Mouse (Mus musculus): ENCODE results near the gene Krt25. TPM values are rescaled to one million over a fixed set of nuclear protein-coding genes. Genes with fewer than 3 reads are reported as not detected.

Gene Krt25
- polyA plus RNA-seq, 1 experiment from 2014 or later: not detected

Other genes with a start within 250 kb of the Krt25 start
- gene Tns4, start 233.6 kb downstream of the Krt25 start, polyA plus RNA-seq (2015; fragmentation: Nextera tagmentation; extraction: Ambion mirVana): not detected in 2 replicates
- 0.16 TPM in 1 of 2 replicates, not detected in the other for gene Ccr7, start 167.9 kb downstream of the Krt25 start, polyA plus RNA-seq (2015; fragmentation: Nextera tagmentation; extraction: Ambion mirVana)
- 351 and 398 TPM in 2 replicates for gene Smarce1, start 91.9 kb downstream of the Krt25 start, polyA plus RNA-seq (2015; fragmentation: Nextera tagmentation; extraction: Ambion mirVana)
- gene Krt222, start 78.9 kb downstream of the Krt25 start, polyA plus RNA-seq (2015; fragmentation: Nextera tagmentation; extraction: Ambion mirVana): 2.6 and 3.9 TPM in 2 replicates
- 0.18 TPM in 1 of 2 replicates, not detected in the other for gene Krt24, start 37.7 kb downstream of the Krt25 start, polyA plus RNA-seq (2015; fragmentation: Nextera tagmentation; extraction: Ambion mirVana)
- 0.08 TPM in 1 of 2 replicates, not detected in the other for gene Krt26, start 15.0 kb upstream of the Krt25 start, polyA plus RNA-seq (2015; fragmentation: Nextera tagmentation; extraction: Ambion mirVana)
- gene Krt27, start 28.2 kb upstream of the Krt25 start, polyA plus RNA-seq (2015; fragmentation: Nextera tagmentation; extraction: Ambion mirVana): not detected in 2 replicates
- gene Krt28, start 52.0 kb upstream of the Krt25 start, polyA plus RNA-seq (2015; fragmentation: Nextera tagmentation; extraction: Ambion mirVana): not detected in 2 replicates
- 24.1 and 25.3 TPM in 2 replicates for gene Krt10, start 66.4 kb upstream of the Krt25 start, polyA plus RNA-seq (2015; fragmentation: Nextera tagmentation; extraction: Ambion mirVana)
- 0.18 and 0.24 TPM in 2 replicates for gene Krt12, start 99.3 kb upstream of the Krt25 start, polyA plus RNA-seq (2015; fragmentation: Nextera tagmentation; extraction: Ambion mirVana)
- gene Krt20, start 115.2 kb upstream of the Krt25 start, polyA plus RNA-seq (2015; fragmentation: Nextera tagmentation; extraction: Ambion mirVana): not detected in 2 replicates
- 0.15 TPM in 1 of 2 replicates, not detected in the other for gene Krt23, start 170.2 kb upstream of the Krt25 start, polyA plus RNA-seq (2015; fragmentation: Nextera tagmentation; extraction: Ambion mirVana)
- not detected in 2 replicates for gene Krt39, start 198.4 kb upstream of the Krt25 start, polyA plus RNA-seq (2015; fragmentation: Nextera tagmentation; extraction: Ambion mirVana)
- gene Krt40, start 220.2 kb upstream of the Krt25 start, polyA plus RNA-seq (2015; fragmentation: Nextera tagmentation; extraction: Ambion mirVana): not detected in 2 replicates
- not detected in 2 replicates for gene Krtap3-3, start 227.9 kb upstream of the Krt25 start, polyA plus RNA-seq (2015; fragmentation: Nextera tagmentation; extraction: Ambion mirVana)
- not detected in 2 replicates for gene Krtap3-2, start 233.9 kb upstream of the Krt25 start, polyA plus RNA-seq (2015; fragmentation: Nextera tagmentation; extraction: Ambion mirVana)
- not detected in 2 replicates for gene Gm11939, start 236.5 kb upstream of the Krt25 start, polyA plus RNA-seq (2015; fragmentation: Nextera tagmentation; extraction: Ambion mirVana)
- gene Krtap3-1, start 243.7 kb upstream of the Krt25 start, polyA plus RNA-seq (2015; fragmentation: Nextera tagmentation; extraction: Ambion mirVana): not detected in 2 replicates